Mouse (Mus musculus) midbrain, embryonic 15.5 days (tissue): ENCODE data around the gene Tgtp1. TPM values are rescaled to one million over a fixed set of nuclear protein-coding genes. Genes with fewer than 3 reads are reported as not detected.
"Not testable (repeated sequence)": the region's sequence is repeated elsewhere in the genome, so short reads cannot be mapped to it uniquely, and the experiment has no call there.

ENCODE experiments used
- ATAC-seq: fragments of 200-750 bp; cut with Nextera tagmentation; replicated peaks from 2 replicates; pipeline ENCODE4 v1.8.0; 2017; ENCODE audit warnings: moderate TSS enrichment
- H3K27ac ChIP-seq: fragments of 300-500 bp; sonication (generic); 2 replicates; pipeline ENCODE4 v1.5.1; 2015; ENCODE audit warnings: mild to moderate bottlenecking, inconsistent platforms
- H3K27me3 ChIP-seq: fragments of 300-500 bp; sonication (generic); replicated peaks from 2 replicates; pipeline ENCODE4 v1.6.1; 2015; ENCODE audit warnings: inconsistent platforms
- H3K36me3 ChIP-seq: fragments of 300-500 bp; sonication (generic); replicated peaks from 2 replicates; pipeline ENCODE4 v1.6.1; 2015; ENCODE audit warnings: inconsistent platforms
- H3K4me1 ChIP-seq: fragments of 300-500 bp; sonication (generic); 2 replicates; pipeline ENCODE4 v1.6.1; 2015; ENCODE audit warnings: inconsistent platforms
- H3K4me2 ChIP-seq: fragments of 300-500 bp; sonication (generic); 2 replicates; pipeline ENCODE4 v1.6.1; 2015; ENCODE audit warnings: inconsistent platforms, mild to moderate bottlenecking, moderate library complexity
- H3K4me3 ChIP-seq: fragments of 300-500 bp; sonication (generic); 2 replicates; pipeline ENCODE4 v1.5.1; 2015; ENCODE audit warnings: mild to moderate bottlenecking, inconsistent platforms
- H3K9ac ChIP-seq: fragments of 300-500 bp; sonication (generic); 2 replicates; pipeline ENCODE4 v1.6.1; 2015; ENCODE audit warnings: mild to moderate bottlenecking, inconsistent platforms
- H3K9me3 ChIP-seq: fragments of 300-500 bp; sonication (generic); 2 replicates; pipeline ENCODE4 v1.6.1; 2016; ENCODE audit warnings: inconsistent platforms
- WGBS: fragments of 180-500 bp; shearing (Covaris S2); methylation state at CpG from one replicate; pipeline ENCODE4 v1.1.7; 2015; ENCODE audit warnings: mixed read lengths; 5-methylcytosine and 5-hydroxymethylcytosine counted together
- polyA plus RNA-seq: library from polyadenylated mRNA; unstranded; fragments of >200 nt; fragmentation: Nextera tagmentation; extraction: Ambion mirVana; gene quantifications from 2 replicates; pipeline ENCODE4 v1.2.1, GENCODE M21; 2015

The Tgtp1 gene
- not detected in 2 replicates for polyA plus RNA-seq

GRCm38 (mm10) chr11:48994018-48994417, at the start of gene Tgtp1:
Gene Tgtp1, minus strand, starts transcription at chr11:48994172.
- not testable (repeated sequence) for H3K27me3 ChIP-seq, H3K27ac ChIP-seq, ATAC-seq, H3K36me3 ChIP-seq, H3K4me1 ChIP-seq, H3K9me3 ChIP-seq, H3K4me3 ChIP-seq, H3K4me2 ChIP-seq, H3K9ac ChIP-seq
- 78% methylated on average over 2 of the region's 2 CpGs for WGBS

- not testable (repeated sequence) for ATAC-seq, H3K9ac ChIP-seq, H3K9me3 ChIP-seq
Observed at GRCm38 (mm10) chr11:49012074-49012473, 18.1 kb upstream of the Tgtp1 start.

GRCm38 (mm10) chr11:49006785-49007184, 12.8 kb upstream of the Tgtp1 start:
- not testable (repeated sequence) for H3K4me2 ChIP-seq, H3K9ac ChIP-seq, ATAC-seq, H3K4me1 ChIP-seq, H3K36me3 ChIP-seq, H3K27me3 ChIP-seq, H3K27ac ChIP-seq, H3K9me3 ChIP-seq, H3K4me3 ChIP-seq
- WGBS, result 63% methylated on average over 1 of the region's 1 CpGs

More at GRCm38 (mm10) chr11:49012074-49012473, 18.1 kb upstream of the Tgtp1 start:
- H3K4me2 ChIP-seq, H3K27ac ChIP-seq, H3K4me3 ChIP-seq, H3K27me3 ChIP-seq, H3K4me1 ChIP-seq, H3K36me3 ChIP-seq: not testable (repeated sequence)

GRCm38 (mm10) chr11:49006317-49006716, 12.3 kb upstream of the Tgtp1 start:
- not testable (repeated sequence) for H3K27ac ChIP-seq, H3K9me3 ChIP-seq
- WGBS, result 70% methylated on average over 2 of the region's 2 CpGs

GRCm38 (mm10) chr11:49000411-49000810, 6.4 kb upstream of the Tgtp1 start:
- H3K27ac ChIP-seq, H3K27me3 ChIP-seq, H3K4me3 ChIP-seq, H3K9me3 ChIP-seq, H3K36me3 ChIP-seq, H3K4me2 ChIP-seq, H3K4me1 ChIP-seq, ATAC-seq, H3K9ac ChIP-seq: not testable (repeated sequence)
- WGBS, result 79% methylated on average over 1 of the region's 1 CpGs

More at GRCm38 (mm10) chr11:49006317-49006716, 12.3 kb upstream of the Tgtp1 start:
- not testable (repeated sequence) for H3K9ac ChIP-seq, H3K4me1 ChIP-seq, H3K27me3 ChIP-seq, ATAC-seq, H3K4me3 ChIP-seq, H3K36me3 ChIP-seq, H3K4me2 ChIP-seq

GRCm38 (mm10) chr11:48993296-48993695, 676 bp downstream of the Tgtp1 start:
- not testable (repeated sequence) for H3K4me1 ChIP-seq, H3K4me2 ChIP-seq, H3K9me3 ChIP-seq, ATAC-seq, H3K27ac ChIP-seq, H3K36me3 ChIP-seq, H3K27me3 ChIP-seq, H3K9ac ChIP-seq, H3K4me3 ChIP-seq
- 69% methylated on average over 10 of the region's 10 CpGs for WGBS

GRCm38 (mm10) chr11:48991740-48992520, 2.0 kb downstream of the Tgtp1 start, which contains the start of gene Gm12185:
Gene Gm12185, minus strand, starts transcription at chr11:48992226.
- not testable (repeated sequence) for H3K36me3 ChIP-seq, H3K9ac ChIP-seq, H3K4me3 ChIP-seq, H3K4me1 ChIP-seq, ATAC-seq, H3K27ac ChIP-seq, H3K9me3 ChIP-seq, H3K27me3 ChIP-seq, H3K4me2 ChIP-seq
- WGBS, result 69% methylated on average over 4 of the region's 4 CpGs

GRCm38 (mm10) chr11:48989981-48990380, 4.0 kb downstream of the Tgtp1 start:
- not testable (repeated sequence) for H3K27ac ChIP-seq, H3K36me3 ChIP-seq, ATAC-seq, H3K4me2 ChIP-seq, H3K4me3 ChIP-seq, H3K27me3 ChIP-seq, H3K9ac ChIP-seq, H3K9me3 ChIP-seq, H3K4me1 ChIP-seq
- 73% methylated on average over 2 of the region's 2 CpGs for WGBS

GRCm38 (mm10) chr11:48988219-48988618, 5.8 kb downstream of the Tgtp1 start:
- not testable (repeated sequence) for H3K4me1 ChIP-seq, H3K9me3 ChIP-seq, H3K4me3 ChIP-seq, H3K4me2 ChIP-seq, H3K27me3 ChIP-seq, H3K36me3 ChIP-seq, H3K9ac ChIP-seq, ATAC-seq, H3K27ac ChIP-seq
- WGBS, result 77% methylated on average over 2 of the region's 3 CpGs

- H3K4me3 ChIP-seq, H3K27ac ChIP-seq, H3K27me3 ChIP-seq, H3K9ac ChIP-seq, H3K9me3 ChIP-seq, H3K4me2 ChIP-seq, ATAC-seq, H3K36me3 ChIP-seq, H3K4me1 ChIP-seq: not testable (repeated sequence)
- WGBS, result no CpG with 5 or more reads among the region's 3 CpGs
Observed at GRCm38 (mm10) chr11:48982848-48983247, 11.1 kb downstream of the Tgtp1 start.

GRCm38 (mm10) chr11:48980052-48980451, 13.9 kb downstream of the Tgtp1 start:
- not testable (repeated sequence) for H3K4me3 ChIP-seq, H3K4me1 ChIP-seq, H3K4me2 ChIP-seq, H3K27me3 ChIP-seq, H3K36me3 ChIP-seq, H3K9ac ChIP-seq, ATAC-seq, H3K9me3 ChIP-seq, H3K27ac ChIP-seq
- WGBS, result no CpG with 5 or more reads among the region's 5 CpGs

GRCm38 (mm10) chr11:48979251-48979650, 14.7 kb downstream of the Tgtp1 start, which contains the start of gene 9930111J21Rik1:
Gene 9930111J21Rik1, minus strand, starts transcription at chr11:48979398.
- H3K27ac ChIP-seq, ATAC-seq, H3K9me3 ChIP-seq, H3K4me2 ChIP-seq, H3K9ac ChIP-seq, H3K36me3 ChIP-seq, H3K27me3 ChIP-seq, H3K4me3 ChIP-seq, H3K4me1 ChIP-seq: not testable (repeated sequence)
- no CpG with 5 or more reads among the region's 3 CpGs for WGBS

- not testable (repeated sequence) for ATAC-seq, H3K4me3 ChIP-seq, H3K36me3 ChIP-seq, H3K27ac ChIP-seq, H3K27me3 ChIP-seq, H3K9ac ChIP-seq, H3K9me3 ChIP-seq, H3K4me2 ChIP-seq, H3K4me1 ChIP-seq
- WGBS, result no CpG with 5 or more reads among the region's 1 CpGs
Observed at GRCm38 (mm10) chr11:48978240-48978939, 15.6 kb downstream of the Tgtp1 start, which contains the start of gene Olfr56. Gene Olfr56, plus strand, starts transcription at chr11:48978889.
